Mouse (Mus musculus) kidney, adult 2 months (tissue): ENCODE data around the gene Rcn1. TPM values are rescaled to one million over a fixed set of nuclear protein-coding genes. Genes with fewer than 3 reads are reported as not detected.
A peak's percentile ranks its signal among the peaks of the same experiment; 100 is the strongest.

Source experiments
- DNase-seq: peaks from one replicate; pipeline ENCODE4 v3.0.0; 2021
- H3K27ac ChIP-seq: fragments of 200-500 bp; 2 replicates; pipeline ENCODE4 v1.5.1; 2012; ENCODE audit warnings: low read depth, low read length, control low read depth, inconsistent platforms; ENCODE audit not compliant: insufficient read depth
- H3K27me3 ChIP-seq: fragments of 200-500 bp; replicated peaks from 2 replicates; pipeline ENCODE4 v1.6.1; 2012; ENCODE audit warnings: mild to moderate bottlenecking, moderate library complexity, low read length, inconsistent platforms; ENCODE audit not compliant: control insufficient read depth, insufficient read depth
- H3K36me3 ChIP-seq: fragments of 200-500 bp; 2 replicates; pipeline ENCODE4 v1.6.1; 2012; ENCODE audit warnings: mild to moderate bottlenecking, moderate library complexity, low read length, inconsistent platforms; ENCODE audit not compliant: control insufficient read depth, insufficient read depth
- H3K4me1 ChIP-seq: fragments of 200-500 bp; 2 replicates; pipeline ENCODE4 v1.6.1; 2011; ENCODE audit warnings: low read length; ENCODE audit not compliant: control insufficient read depth, insufficient read depth
- H3K4me3 ChIP-seq: fragments of 200-500 bp; 2 replicates; pipeline ENCODE4 v1.5.1; 2011; ENCODE audit warnings: mild to moderate bottlenecking, low read depth, low read length, control low read depth; ENCODE audit not compliant: insufficient read depth
- CTCF ChIP-seq: fragments of 200-500 bp; conservative IDR thresholded peaks from 2 replicates; pipeline ENCODE4 v1.5.1; 2011; ENCODE audit warnings: low read depth, mild to moderate bottlenecking, control low read depth, low read length, moderate library complexity, mixed read lengths; ENCODE audit not compliant: insufficient read depth, insufficient read length
- POLR2A ChIP-seq: fragments of 200-500 bp; IDR thresholded peaks from one replicate; pipeline ENCODE4 v1.6.1; 2011; ENCODE audit warnings: low read depth, low read length, control low read depth
- WGBS: fragments of 180-500 bp; shearing (Covaris S2); methylation state at CpG from one replicate; pipeline ENCODE4 v1.1.7; 2018; 5-methylcytosine and 5-hydroxymethylcytosine counted together
- polyA plus RNA-seq: library from polyadenylated mRNA; depleted of rRNA; stranded (reverse); fragments of >200 nt; gene quantifications from 2 replicates; pipeline ENCODE4 v1.2.3, GENCODE M21; 2012

Gene Rcn1
- polyA plus RNA-seq, 1 experiment, result 5.4 TPM

- Histone ChIP-seq H3K4me3 (no peak overlapping the region), H3K27me3 (no peaks in the 10 kb centered on the region), H3K36me3 (no peaks in the 10 kb centered on the region), H3K27ac (no peak overlapping the region), H3K4me1 (no peaks in the 10 kb centered on the region)
- TF ChIP-seq POLR2A (no peak), CTCF (no peak)
- WGBS, result 21% methylated on average over 6 of the region's 6 CpGs
- no peak for DNase-seq
Measured at GRCm38 (mm10) chr2:105428467-105428866, 29.3 kb upstream of the Rcn1 start.

DNA sequence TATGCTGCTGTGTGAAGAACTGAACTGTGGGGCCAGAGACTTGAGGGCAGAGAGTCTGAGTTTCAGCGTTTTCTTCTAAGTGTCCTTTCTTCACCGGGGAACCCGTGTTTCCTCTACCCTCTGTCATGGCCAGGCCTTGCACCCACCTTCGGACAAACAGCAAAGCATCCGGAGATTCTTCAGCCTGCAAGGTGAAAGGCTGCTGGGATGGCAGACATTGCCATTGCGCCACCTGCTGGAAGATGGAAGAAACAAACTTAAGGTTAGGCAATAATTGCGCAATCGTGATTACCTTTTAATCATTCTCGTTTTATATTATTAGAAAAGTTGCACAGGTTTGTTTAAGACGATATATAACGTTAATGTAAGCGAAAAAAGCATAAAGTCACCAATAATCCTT is 28.9 kb upstream of the Rcn1 start:
- DNase-seq, result peak; percentile 72
- TF ChIP-seq CTCF (peak; percentile 89), POLR2A (no peak)
- no peaks in the 10 kb centered on the region for H3K4me1 ChIP-seq
- no peaks in the 10 kb centered on the region for H3K27me3 ChIP-seq
- no peak overlapping the region for H3K27ac ChIP-seq
- no peak overlapping the region for H3K4me3 ChIP-seq
- 4% methylated on average over 12 of the region's 12 CpGs for WGBS
- no peaks in the 10 kb centered on the region for H3K36me3 ChIP-seq

DNA sequence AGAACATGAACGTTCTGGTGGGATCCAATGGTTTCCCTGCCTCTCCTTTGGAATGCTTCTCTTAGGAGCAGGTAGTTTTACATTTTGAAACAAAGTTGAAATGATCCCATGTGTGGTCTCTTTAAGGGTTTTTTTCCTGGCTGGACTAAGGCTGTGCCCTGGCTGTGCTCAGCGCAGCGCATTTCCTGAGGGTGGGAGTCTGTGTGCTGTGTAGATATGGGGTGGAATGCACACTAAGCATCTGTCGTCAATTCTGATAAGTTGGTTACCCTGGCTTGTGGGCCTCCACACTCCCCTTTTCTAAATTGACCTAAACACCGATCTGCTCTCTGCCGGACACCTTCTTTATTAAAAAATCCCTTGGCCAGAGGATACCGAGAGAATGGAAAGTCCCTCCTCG is 28.3 kb upstream of the Rcn1 start:
- Histone ChIP-seq H3K27ac (no peak overlapping the region), H3K4me1 (no peaks in the 10 kb centered on the region), H3K36me3 (no peaks in the 10 kb centered on the region), H3K4me3 (no peak overlapping the region), H3K27me3 (no peaks in the 10 kb centered on the region)
- no peak for DNase-seq
- 59% methylated on average over 8 of the region's 8 CpGs for WGBS
- no peak for TF ChIP-seq POLR2A
- no peak for TF ChIP-seq CTCF

DNA sequence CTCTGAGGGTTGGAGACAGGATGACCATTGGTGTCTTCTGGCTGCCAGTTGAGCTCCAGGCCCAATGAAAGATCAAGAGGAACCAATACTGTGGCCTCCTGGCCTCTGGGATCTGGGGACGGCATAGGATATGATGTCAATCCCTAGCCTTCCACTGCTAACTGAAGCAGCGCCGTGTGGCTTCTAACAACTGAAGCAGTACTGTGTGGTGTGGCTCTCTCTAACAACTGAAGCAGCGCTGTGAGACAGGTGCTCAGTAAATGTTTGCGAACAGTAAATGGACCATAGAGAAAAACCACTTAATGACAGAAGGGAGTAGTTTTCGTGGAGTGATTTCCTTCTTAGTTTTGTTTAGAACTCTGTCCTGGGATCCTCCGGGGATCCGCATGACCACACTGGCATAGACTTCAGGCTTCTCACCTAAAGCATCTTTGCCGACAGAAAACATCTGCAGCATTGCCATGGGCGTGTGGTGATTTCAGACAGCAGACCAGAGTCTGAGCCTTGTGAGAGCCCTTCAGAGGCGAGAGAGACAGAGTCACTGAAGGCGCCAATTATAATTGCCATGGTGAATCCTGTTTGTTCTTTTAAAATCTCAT is 19.6 kb upstream of the Rcn1 start:
- Histone ChIP-seq H3K27me3 (no peaks in the 10 kb centered on the region), H3K27ac (no peak overlapping the region), H3K4me1 (no peaks in the 10 kb centered on the region), H3K36me3 (no peaks in the 10 kb centered on the region), H3K4me3 (no peak overlapping the region)
- no peak for DNase-seq
- TF ChIP-seq POLR2A, result no peak
- 69% methylated on average over 12 of the region's 12 CpGs for WGBS

- TF ChIP-seq CTCF, result no peak
- no peak for TF ChIP-seq POLR2A
- no peak for DNase-seq
- Histone ChIP-seq H3K36me3 (no peaks in the 10 kb centered on the region), H3K27ac (no peak overlapping the region), H3K4me1 (no peaks in the 10 kb centered on the region), H3K27me3 (no peaks in the 10 kb centered on the region), H3K4me3 (no peak overlapping the region)
- 69% methylated on average over 5 of the region's 5 CpGs for WGBS
Measured at GRCm38 (mm10) chr2:105417663-105418062, 18.5 kb upstream of the Rcn1 start.

GRCm38 (mm10) chr2:105416660-105417348 is 17.7 kb upstream of the Rcn1 start:
- 49% methylated on average over 8 of the region's 8 CpGs for WGBS
- no peak for TF ChIP-seq POLR2A
- no peak for TF ChIP-seq CTCF
- Histone ChIP-seq H3K27ac (no peak overlapping the region), H3K4me3 (no peak overlapping the region), H3K27me3 (no peaks in the 10 kb centered on the region), H3K4me1 (no peaks in the 10 kb centered on the region), H3K36me3 (no peaks in the 10 kb centered on the region)
- DNase-seq, result no peak

GRCm38 (mm10) chr2:105416046-105416659 is 17.0 kb upstream of the Rcn1 start:
- Histone ChIP-seq H3K36me3 (no peaks in the 10 kb centered on the region), H3K4me3 (no peak overlapping the region), H3K4me1 (no peaks in the 10 kb centered on the region), H3K27ac (no peak overlapping the region), H3K27me3 (no peaks in the 10 kb centered on the region)
- no peak for DNase-seq
- 71% methylated on average over 7 of the region's 7 CpGs for WGBS
- TF ChIP-seq CTCF (no peak), POLR2A (no peak)
